Mouse (Mus musculus) yolk sac, embryonic 10.5 days (tissue): ENCODE measurements around the gene Cwh43.

Experiments used
- DNase-seq: peaks from one replicate; pipeline ENCODE4 v3.0.0-alpha.2; 2017; ENCODE audit warnings: low spot score

The Cwh43 gene

DNA sequence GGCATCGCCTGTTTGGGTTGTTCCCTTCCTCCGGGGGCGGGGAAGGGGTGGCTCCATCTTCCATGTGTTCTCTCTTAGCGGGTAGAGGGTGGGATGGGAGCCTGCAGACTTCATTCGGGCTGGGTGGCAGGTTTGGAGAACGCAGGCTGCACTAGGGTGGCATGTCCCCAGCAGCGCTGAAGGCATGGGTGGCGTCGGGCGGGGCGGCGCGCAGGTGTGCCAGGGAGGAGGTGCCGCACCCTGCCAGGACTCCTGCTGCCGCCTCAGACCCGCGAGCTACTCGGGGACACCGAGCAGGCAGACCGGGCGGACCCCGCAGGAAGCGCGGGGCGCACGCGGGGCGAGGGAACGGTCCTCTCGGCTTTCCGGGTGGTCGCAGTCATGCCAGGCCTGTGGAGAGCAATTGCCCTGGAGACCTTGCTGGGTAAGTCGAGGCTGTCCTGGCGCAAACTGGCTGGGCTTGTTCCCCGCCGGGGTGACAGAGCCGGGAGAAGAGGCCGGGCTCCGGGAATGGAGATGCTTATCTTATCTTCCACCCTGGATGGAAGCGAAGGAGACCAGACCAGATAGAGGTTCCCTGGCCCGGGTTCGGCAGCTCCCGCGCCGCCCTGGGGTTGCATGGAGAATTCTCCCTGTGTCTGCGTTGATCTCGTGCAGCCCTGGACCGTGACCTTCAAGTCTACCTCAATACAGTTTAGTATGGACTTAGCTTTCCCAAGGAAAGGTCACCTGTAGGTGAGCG is at the start of gene Cwh43:
Gene Cwh43 (plus strand): TSS at position 95 of the 742 bp plus-strand sequence.
- DNase-seq: peak; percentile 8

DNA sequence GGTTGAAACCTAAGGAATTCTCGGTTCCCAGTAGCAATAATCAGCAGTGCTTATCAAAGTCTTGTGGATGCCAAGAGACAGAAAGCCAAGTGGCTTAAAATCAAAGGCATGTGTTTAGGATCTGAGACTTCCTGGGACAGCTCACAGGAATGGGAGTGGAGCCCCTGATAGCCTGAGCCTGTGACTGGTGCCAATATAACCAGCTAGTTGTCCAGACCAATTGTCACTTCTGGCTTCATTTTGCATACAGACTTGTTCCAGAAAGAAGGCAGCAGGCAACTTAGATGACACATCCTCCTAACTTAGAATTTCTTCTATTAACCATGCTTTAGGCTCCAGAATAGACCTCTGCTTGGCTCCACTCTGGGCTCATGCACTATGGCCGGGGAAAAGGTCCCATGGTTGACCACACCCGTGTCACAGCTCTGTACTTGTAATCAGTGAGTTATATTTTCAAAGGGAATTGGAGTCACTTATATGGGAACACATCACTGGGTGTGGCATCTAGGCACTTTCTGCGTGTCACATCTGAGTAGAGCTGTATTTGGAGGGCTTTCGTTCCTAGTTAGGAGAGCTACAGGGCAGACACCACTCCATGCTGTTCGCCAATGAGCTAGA is 46.6 kb upstream of the Cwh43 start:
- no peak for DNase-seq

DNA sequence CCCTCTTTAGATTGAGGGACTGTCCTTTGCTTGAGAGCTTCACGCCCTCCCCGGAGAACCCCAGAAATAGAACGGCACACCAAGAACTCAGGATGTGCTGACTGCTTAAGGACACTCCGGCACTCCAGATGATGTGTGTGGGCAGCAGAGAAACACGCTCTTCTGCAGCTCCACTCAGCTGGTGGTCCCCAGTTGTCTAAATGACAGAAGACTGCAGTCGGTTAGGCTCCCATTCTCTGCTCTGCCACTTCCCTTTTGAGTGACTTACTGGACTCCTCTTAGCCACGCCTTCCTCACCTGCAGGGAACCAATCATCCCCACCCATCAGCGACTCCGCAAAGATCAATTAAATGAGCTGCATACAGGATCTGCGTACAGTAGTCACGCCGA is 46.1 kb upstream of the Cwh43 start:
- no peak for DNase-seq

DNA sequence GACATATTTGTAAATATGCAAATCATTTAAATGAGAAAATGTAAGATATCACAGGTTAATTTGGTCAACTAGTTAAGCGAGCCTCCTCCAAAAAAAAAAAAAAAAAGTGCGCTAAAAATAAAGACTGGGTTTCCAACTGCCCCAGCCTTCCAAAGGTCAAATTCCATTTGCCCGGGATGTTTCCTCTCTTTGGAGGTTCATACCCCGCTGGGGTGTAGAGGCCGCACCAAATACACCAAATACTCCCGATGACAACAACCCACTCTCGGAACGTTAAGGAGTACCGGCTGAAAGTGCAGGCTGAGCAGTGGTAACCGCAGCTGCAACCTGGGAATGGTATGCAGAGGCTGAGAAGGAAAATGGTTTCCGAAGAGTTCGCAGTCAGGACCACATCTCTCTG is 45.6 kb upstream of the Cwh43 start:
- DNase-seq: no peak

DNA sequence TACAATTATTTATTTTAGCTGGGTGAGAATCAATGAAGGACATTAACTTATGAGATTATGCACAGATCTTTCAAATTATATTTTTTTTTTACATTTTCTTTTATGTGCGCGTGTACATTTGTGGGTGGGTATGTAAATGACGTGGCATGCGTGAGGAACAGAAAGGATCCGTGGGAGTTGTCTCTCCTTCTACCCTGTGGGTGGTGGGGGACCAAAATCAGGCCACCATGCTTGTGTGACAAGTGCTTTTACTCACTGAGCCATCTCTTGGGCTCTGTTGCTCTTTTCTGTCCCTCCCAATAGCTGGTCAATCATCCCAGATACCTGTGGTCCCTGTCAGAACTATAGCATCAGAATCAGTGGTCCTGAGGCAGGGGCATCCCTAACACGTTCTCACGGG is 43.5 kb upstream of the Cwh43 start:
- no peak for DNase-seq

DNA sequence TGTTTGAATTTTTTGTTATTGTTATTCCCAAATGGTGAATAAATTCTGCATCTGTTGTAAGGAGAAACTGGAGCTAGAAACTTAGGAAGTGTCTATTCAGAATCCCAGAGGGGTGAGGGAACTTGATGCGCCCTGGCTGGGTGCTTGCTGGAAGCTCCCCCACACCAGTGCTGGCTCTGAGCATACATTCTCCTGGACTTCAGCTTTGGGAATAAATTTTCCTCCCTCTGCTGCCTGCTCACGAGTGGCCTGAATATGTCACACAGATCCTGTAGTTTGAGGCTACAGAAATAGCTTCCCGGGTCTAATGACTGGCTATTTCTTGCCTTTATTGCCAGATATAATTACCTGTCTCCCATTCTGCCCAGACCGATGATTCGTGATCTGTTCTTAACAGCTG is 43.1 kb upstream of the Cwh43 start:
- DNase-seq: no peak

DNA sequence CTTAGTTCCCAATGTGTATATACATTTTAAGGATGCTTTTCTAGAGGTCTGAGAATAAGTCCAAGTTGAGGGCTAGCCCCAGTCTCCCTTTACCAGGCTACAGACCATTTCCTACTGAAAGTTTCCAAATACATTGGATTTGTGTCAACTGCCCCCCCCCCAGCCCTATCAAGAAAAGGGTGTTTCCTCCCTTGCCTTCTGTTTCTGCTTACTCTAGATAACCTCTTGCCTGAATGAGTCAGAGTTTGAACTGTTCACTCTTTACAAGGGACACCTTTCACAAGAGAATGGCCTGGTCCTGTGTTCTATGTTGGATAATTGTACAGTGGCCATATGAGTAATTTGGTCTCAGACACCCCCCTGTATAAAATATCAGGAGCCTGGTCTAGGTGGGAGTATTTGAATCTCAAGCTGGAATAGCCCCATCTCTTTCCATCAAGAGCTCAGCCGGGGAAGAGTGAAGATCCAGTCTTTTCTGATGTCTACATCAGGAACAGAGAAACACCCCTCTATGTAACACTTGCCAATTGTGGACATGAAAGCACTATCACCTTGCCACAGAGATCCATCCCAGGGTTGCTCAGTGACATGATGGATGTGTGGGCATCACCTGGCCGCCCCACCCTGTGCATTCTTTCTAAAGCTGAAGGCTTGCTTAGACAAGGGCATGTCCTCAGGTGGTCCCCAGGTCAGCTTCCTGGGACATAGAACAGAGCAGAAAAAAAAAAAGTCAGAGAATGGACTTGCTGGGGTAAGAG is 41.6 kb upstream of the Cwh43 start:
- no peak for DNase-seq

DNA sequence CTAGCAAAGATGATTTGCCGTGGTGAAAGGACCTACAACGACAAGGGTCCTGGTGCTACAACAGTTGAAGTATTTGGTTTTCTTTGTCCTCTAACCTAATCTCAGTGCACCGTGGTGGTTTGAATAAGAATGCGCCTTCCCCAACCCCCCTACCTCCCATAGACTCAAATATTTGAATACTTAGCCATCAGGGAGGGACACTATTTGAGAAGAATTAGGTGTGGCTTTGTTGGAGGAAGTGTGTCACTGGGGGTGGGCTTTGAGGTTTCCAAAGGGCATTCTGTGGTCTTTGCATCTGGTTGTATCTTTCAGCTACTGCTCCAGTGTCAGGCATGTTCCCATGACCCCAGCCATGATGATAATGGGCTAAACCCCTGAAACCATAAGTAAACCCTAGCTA is 38.0 kb upstream of the Cwh43 start:
- DNase-seq: no peak

DNA sequence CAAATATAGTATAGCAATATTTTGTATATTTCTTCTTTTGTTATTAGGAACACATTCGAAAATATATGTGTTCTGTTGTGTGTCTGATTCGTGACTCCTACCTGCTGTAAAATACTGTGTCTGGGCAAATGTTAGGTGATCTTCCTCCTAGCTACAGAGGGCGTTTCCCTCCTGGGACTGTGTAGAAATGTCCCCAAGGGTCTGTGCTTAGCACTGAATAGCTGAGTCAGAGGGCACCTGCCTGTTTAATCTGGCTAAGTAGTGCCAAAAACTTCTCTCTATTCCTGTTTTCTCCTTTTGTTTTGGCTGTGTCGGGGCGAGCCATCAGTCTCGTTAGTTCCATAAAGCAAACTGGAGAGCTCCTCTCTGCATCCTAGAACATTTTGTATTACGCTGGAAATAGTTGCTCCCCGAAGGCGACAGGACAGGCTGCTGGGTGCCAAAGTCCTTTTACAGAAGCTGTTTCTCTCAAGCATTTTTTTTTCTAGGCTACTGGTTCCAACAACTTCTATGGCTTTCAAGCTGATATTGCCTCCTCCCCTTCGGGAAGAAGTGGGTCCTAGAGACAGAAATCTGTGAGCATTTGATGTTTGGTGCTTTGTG is 36.9 kb upstream of the Cwh43 start:
- DNase-seq: no peak

DNA sequence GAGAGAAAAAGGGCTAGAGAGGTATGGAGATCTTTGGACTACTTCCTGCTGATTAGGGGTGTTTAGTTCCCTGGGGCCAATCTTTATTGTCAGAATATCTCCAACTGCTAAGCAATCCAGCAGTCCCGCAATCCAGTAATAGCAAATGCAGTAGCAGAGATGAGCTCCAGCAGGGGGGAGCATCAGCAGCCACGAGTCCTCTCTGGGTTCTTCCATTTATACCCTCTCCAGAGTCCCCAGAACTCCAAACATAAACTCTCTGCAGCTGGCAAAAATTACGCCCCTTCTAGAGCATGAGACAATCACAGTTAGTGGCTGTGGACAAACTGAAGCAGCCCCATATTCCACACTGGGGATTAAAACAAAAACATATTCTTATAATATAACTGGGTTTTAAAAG is 36.1 kb upstream of the Cwh43 start:
- no peak for DNase-seq

DNA sequence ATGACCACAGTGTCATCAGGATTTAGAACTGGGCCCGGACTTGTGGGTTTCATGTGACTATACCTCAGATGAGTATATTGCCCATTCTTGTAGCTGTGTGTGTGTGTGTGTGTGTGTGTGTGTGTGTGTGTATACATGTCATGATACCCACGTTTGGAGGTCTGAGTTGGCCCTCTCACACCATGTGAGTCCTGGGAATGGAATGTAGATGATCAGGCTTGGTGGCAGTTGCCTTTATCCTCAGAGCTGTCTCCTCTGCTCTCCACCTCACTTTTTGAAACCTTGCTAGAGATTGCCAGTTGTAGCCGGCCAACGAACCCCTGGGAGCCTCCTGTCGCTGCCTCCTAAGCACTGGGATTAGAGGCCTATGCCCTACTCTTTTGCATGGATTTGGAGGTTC is 33.3 kb upstream of the Cwh43 start:
- no peak for DNase-seq

DNA sequence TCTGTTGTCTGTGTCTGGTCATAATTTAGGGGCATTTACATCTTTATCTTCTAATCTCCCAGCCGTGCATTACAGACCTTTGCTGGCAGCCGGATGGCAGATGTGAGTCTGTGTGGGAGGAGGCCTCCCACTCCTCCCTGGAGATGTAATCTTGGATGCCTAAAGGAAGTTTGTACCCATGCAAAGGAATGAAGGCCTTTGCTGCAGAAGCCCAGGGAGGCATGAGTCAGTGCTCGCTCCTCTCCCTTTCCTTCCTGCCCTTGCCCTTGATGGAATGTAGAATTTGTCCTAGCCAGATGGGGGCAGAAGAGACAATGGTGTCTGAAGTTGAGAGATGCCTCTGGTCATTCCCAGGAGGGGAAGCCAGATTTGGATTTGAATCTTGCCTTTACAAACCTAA is 32.7 kb upstream of the Cwh43 start:
- DNase-seq: no peak

DNA sequence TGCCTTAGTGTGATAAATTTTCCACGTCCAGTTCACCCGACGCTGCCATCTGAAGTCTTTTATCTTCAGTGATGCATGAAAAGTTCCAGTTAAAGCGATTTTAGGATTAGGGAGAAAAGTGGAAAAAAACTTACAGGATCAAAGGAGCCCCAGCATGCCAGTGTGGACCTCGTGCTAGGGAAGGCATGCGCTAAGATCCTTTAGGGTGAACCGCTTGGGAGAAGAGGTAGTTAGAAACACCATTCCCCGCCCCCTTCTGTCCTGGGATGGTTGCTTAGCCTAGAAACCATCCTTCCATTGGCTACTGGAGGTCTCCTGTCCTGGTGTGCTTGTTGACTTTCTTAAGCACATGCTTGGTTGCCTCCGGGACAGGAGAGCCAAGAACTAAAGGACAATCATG is 29.8 kb upstream of the Cwh43 start:
- no peak for DNase-seq

DNA sequence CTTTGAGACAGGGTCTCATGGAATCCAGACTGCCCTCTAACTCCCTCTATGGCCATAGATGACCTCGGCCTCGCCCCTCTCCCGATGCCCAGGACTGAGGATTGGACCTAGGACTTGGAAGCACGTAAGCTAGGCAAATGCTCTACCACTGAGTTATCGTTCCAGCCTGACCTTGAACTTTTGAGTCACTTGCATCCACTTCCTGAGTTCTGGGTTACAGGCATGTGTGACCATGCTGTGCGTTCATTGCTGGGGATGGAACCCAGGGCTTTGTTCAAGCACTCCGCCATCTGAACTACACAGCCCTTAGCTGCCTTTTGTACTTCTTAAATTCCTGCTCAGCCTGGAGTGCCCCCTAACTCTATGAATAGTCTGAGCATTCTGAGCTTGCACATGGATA is 29.4 kb upstream of the Cwh43 start:
- no peak for DNase-seq

DNA sequence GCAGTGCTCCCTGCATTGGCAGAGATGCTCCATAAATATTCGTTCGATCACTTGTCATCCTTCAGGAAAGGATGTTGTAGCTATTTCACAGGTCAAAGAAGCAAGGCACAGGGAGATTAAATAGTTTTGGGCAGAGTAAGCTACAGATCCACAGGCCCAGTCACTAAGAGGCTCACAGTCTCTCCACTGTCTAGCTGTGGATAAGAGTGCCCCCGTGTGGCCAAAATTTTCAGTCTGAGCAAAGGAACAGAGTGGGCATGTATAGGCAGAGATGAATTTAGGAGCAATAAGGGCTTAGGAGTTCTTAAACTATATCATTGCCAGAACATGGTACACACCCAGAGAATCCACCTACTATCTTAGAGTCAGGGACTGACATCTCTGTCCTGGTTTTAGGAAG is 26.0 kb upstream of the Cwh43 start:
- DNase-seq: peak; percentile 59

DNA sequence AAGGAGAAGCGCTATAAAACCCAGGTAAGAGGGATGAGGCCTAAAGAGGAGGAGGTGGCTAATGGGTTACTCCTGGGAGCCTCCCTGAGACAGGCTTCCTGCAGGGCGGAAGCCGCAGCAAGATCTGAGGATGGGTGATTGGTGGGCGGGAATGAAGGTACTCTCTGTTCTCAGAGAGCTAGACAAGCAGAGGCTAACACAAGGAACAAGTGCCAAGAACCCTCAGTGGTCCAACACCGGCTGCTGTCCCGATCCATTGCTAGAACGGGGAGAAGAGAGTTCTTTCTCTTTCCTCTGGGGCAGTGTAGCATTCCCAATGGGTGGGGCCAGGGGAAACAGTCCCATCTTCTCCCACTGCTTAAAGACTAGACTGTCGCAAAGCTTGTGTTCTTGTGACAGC is 25.0 kb upstream of the Cwh43 start:
- DNase-seq: no peak

DNA sequence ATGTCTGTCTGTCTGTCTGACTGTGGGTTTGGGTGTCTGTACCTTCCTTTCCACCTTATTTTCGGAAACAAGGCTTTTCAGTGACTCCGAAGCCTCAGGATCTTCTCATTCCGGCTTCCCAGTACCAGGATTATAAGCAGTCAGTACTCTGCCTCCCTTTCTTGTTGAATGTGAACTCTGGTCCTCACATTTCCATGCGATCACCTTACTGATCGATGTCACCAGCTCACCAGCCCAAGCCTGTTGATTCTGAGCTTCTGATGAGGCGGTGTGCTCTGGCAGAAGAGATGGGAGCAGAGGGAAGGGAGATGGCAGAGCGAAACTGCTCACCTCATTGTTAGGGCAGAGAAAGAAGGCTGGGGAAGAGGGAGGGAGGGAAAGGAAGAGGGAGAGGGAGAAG is 24.4 kb upstream of the Cwh43 start:
- DNase-seq: no peak

DNA sequence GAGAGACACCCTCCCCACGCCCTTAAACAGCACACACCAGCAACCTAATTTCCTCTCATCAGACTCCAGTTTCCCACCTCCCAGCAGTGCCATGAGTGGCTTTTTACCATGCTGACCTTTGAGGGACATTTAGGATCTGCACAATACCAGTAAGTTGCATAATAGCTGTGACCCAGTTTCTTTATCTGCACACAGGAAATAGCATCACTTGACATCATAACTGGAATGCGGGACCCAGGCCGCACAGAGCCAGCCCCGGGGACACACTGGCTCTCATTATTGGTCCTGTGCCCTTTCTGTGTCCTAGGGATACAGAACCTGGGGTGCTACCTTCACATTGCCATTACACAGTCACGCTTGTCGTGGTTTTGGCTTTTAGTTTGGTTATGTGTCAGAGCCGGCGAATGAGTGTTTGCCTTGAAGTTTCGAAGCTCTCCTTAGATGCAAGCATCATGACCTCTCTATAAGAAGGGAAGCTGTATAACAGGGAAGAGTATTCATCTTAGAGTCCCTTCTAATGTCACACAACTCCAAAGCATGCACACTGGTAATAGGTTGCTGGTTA is 23.8 kb upstream of the Cwh43 start:
- DNase-seq: no peak

DNA sequence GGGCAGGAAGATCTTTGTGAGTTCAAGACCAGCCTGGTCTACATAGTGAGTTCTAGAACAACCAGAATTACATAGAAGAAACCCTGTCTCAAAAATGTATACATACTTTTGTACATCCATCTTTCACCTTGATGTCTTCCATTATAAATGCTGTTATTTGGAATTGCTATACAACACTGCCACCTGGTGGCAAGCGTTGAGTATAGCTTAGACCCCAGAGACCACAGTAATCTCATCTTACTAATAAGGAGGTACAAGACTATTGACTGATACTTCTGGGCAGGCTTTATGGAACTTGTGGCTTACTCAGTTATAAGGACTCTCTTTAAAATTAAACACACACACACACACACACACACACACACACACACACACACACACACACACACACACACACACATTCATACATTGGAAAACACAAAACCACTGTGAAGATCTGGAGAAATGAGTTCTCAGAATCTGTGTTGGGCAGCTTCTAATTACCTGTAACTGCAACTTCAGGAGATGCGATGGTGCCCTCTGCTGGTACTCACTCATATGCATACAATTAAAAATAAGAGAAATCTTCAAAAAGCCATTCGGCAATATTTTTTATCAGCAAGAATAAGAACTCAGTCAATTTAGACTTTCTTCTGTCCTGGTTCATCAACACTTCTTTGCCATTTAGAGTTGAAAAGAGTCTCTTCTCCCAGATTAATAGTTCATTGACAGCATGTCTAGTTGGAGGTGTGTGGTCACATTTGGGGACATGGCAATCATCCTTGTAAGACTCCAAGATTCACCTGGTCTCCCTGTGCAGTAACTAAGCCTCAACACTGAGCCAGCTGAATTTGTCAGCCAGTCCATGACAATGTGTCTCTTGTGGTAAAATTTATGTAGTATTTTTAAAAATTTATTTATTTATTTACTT is 22.9 kb upstream of the Cwh43 start:
- peak; percentile 43 for DNase-seq

DNA sequence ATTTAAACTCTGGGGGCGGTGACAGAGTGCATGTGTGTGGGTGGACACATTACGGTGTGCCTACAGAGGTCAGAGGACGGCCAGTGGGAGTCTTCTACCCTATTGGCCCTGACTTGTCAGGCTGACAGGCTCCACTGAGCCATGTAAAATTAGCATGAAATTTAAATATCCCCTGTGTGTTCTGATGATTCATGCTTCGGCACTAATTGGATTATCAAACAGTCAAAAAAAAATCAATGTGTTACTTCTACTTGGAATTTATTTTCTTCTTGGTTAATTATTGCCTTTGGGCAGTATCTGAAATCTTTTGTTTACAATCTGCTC is 22.3 kb upstream of the Cwh43 start:
- no peak for DNase-seq

DNA sequence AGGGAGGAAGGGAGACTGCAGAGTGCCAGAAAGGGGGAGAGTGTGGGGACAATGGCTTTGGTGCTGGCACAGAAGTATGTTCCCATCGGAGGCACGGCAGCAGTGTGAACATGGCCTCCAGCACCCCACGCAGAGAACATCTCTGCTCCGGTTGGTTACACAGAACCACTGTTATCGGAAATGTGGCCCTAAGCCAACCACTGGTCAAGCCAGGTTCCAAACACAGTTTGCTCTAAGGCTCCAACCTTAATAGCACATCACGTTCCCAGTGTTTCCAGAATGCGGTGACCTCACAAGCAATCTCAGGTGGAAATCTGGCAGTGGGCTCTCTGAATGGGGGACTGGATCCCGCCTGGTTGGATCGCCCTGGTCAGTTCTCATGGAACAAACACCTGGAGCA is 12.8 kb upstream of the Cwh43 start:
- DNase-seq: no peak
